Mouse (Mus musculus) stomach, embryonic 15.5 days (tissue): Measurements from ENCODE around the gene Mlh3. TPM values are rescaled to one million over a fixed set of nuclear protein-coding genes. Genes with fewer than 3 reads are reported as not detected.

Experiments
- ATAC-seq: fragments of 200-750 bp; cut with Nextera tagmentation; 2 replicates; pipeline ENCODE4 v1.8.0; 2017; ENCODE audit warnings: low read depth, moderate number of reproducible peaks, moderate TSS enrichment; ENCODE audit not compliant: insufficient read depth, low FRiP score
- H3K27ac ChIP-seq: fragments of 300-500 bp; sonication (generic); 2 replicates; pipeline ENCODE4 v1.5.1; 2015; ENCODE audit warnings: mild to moderate bottlenecking, inconsistent platforms
- H3K27me3 ChIP-seq: fragments of 300-500 bp; sonication (generic); replicated peaks from 2 replicates; pipeline ENCODE4 v1.6.1; 2015; ENCODE audit warnings: inconsistent platforms
- H3K36me3 ChIP-seq: fragments of 300-500 bp; sonication (generic); 2 replicates; pipeline ENCODE4 v1.6.1; 2015; ENCODE audit warnings: inconsistent platforms
- H3K4me1 ChIP-seq: fragments of 300-500 bp; sonication (generic); 2 replicates; pipeline ENCODE4 v1.6.1; 2015; ENCODE audit warnings: inconsistent platforms
- H3K4me2 ChIP-seq: fragments of 300-500 bp; sonication (generic); 2 replicates; pipeline ENCODE4 v1.6.1; 2015; ENCODE audit warnings: mild to moderate bottlenecking, inconsistent platforms
- H3K4me3 ChIP-seq: fragments of 300-500 bp; sonication (generic); replicated peaks from 2 replicates; pipeline ENCODE4 v1.5.1; 2015; ENCODE audit warnings: inconsistent platforms
- H3K9ac ChIP-seq: fragments of 300-500 bp; sonication (generic); 2 replicates; pipeline ENCODE4 v1.6.1; 2015; ENCODE audit warnings: inconsistent platforms
- H3K9me3 ChIP-seq: fragments of 300-500 bp; sonication (generic); 2 replicates; pipeline ENCODE4 v1.6.1; 2016; ENCODE audit warnings: inconsistent platforms
- WGBS: fragments of 180-500 bp; shearing (Covaris S2); methylation state at CpG from one replicate; pipeline ENCODE4 v1.1.7; 2015; 5-methylcytosine and 5-hydroxymethylcytosine counted together
- polyA plus RNA-seq: library from polyadenylated mRNA; unstranded; fragments of >200 nt; fragmentation: Nextera tagmentation; extraction: Ambion mirVana; gene quantifications from 2 replicates; pipeline ENCODE4 v1.2.1, GENCODE M21; 2015

The Mlh3 gene
- polyA plus RNA-seq, 1 experiment from 2014 or later: 6.8 TPM

DNA sequence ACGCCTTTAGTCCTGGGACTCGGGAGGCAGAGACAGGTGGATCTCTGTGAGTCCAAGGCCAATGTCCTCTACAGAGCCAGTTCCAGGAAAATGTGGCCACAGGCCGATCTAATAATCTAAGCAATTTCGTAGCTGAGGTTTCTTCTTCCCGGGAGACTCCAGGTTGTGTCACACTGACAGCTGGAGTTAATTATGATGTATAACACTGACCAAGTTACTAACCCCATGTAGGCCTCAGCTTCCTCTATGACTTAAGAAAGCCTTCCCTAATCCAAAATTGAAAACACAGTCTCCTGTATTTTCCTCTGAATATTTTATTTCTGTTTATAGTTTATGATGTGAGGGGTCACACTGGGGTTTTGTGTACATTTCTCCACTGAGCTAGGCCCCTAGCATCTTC lies 55.4 kb downstream of the Mlh3 start:
- Histone ChIP-seq H3K4me3 (no peak overlapping the region), H3K36me3 (no peaks in the 10 kb centered on the region), H3K27ac (no peak overlapping the region), H3K9ac (no peak overlapping the region), H3K4me2 (no peak overlapping the region), H3K27me3 (no peaks in the 10 kb centered on the region), H3K4me1 (0 out of 2 replicates have a peak, but pooled peaks cover 2% of the 10 kb centered on the region), H3K9me3 (no peaks in the 10 kb centered on the region)
- ATAC-seq: no peak
- WGBS: 66% methylated on average over 5 of the region's 5 CpGs

DNA sequence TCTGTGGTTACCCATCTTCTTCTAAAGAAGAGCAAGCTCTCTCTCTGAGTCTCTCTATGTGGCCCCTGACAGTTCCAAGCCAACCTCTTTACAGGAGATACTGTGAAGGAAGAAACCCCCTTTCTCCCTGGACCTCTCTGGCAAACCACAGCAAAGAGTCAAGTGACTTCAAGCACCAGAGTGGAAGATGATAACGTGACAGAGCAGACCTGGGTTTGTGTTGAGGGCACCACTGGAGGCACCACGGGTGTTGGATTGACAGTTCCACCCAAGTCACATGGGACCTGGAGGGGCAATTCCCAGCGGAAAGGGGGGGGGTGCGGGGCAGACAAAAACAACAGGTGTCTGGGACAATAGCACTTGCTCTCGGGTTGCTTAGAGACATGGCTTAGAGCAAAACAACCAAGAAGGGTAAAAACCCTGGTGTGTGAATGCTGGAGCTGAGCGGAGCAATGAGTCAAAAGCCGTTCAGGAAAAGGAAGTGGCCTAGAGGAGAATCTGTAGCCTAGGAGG lies 61.7 kb downstream of the Mlh3 start:
- Histone ChIP-seq H3K9ac (no peak overlapping the region), H3K27me3 (no peaks in the 10 kb centered on the region), H3K27ac (no peak overlapping the region), H3K4me1 (no peaks in the 10 kb centered on the region), H3K36me3 (no peaks in the 10 kb centered on the region), H3K4me3 (no peak overlapping the region), H3K4me2 (no peak overlapping the region), H3K9me3 (no peaks in the 10 kb centered on the region)
- ATAC-seq: no peak
- 46% methylated on average over 7 of the region's 7 CpGs for WGBS

DNA sequence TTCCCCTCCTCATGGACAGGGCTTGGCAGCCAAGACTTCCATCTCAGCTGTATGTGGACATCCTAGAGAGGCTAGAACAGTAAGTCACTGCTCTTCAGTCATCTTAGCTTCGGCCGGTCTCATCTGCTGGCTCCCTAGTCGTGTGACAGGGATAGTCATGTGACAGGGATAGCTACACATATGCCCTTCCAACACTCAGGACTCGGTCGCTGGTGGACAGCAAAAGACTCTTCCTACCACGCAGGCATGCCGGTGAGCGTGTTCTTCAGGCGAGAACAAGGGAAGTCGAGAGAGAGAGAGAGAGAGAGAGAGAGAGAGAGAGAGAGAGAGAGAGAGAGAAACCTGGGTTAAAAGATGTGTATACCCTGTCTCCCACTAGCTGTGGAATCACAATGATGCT lies 65.0 kb downstream of the Mlh3 start:
- no peak for ATAC-seq
- peaks cover 11% of the 10 kb centered on the region for H3K4me1 ChIP-seq
- no peaks in the 10 kb centered on the region for H3K27me3 ChIP-seq
- no peaks in the 10 kb centered on the region for H3K36me3 ChIP-seq
- no peak overlapping the region for H3K27ac ChIP-seq
- no peak overlapping the region for H3K4me3 ChIP-seq
- H3K9me3 ChIP-seq: no peaks in the 10 kb centered on the region
- 78% methylated on average over 10 of the region's 10 CpGs for WGBS
- no peak overlapping the region for H3K9ac ChIP-seq
- no peak overlapping the region for H3K4me2 ChIP-seq

DNA sequence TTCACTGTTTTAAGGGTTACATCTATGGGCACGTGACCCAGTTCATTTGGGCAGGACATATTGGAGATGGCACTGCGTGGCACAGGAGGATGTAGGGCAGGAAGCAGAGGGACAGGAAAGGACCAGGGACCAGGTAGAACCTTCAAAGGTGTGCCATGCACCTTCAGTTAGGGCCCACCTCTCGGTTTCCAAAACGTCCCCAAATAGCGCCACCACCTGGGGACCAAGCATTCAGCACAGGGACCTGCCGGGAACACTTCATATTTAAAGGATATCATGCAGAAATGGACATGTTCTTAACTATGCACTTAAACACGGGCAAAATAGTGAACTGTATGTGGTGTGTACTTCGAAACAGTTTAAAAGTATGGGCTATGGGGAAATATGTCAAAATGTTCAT lies 66.3 kb downstream of the Mlh3 start:
- no peaks in the 10 kb centered on the region for H3K27me3 ChIP-seq
- no peaks in the 10 kb centered on the region for H3K36me3 ChIP-seq
- no peak overlapping the region for H3K27ac ChIP-seq
- H3K4me1 ChIP-seq: peaks cover 11% of the 10 kb centered on the region
- H3K4me2 ChIP-seq: no peak overlapping the region
- WGBS: 52% methylated on average over 8 of the region's 8 CpGs
- H3K9me3 ChIP-seq: no peaks in the 10 kb centered on the region
- H3K4me3 ChIP-seq: no peak overlapping the region
- no peak for ATAC-seq
- H3K9ac ChIP-seq: no peak overlapping the region

DNA sequence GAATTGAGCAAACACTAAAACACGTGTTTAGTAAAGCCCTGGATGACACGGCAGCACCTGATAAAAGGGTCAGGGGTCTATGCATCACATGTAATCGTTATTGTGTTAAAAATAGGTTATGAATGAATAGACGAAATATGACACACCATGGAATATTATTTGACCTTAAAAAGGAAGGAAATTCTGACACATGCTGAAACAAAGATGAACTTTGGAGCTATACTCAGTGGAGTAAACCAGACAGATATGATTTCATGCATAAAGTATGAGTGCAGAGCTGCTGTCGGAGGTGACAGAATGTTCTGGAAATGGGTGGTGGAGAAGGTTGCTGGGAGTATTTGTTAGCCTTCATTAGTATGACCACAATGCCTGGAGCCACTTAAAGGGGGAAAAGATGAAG lies 66.7 kb downstream of the Mlh3 start:
- Histone ChIP-seq H3K27ac (no peak overlapping the region), H3K36me3 (no peaks in the 10 kb centered on the region), H3K4me1 (peaks cover 11% of the 10 kb centered on the region), H3K9ac (no peak overlapping the region), H3K9me3 (no peaks in the 10 kb centered on the region), H3K27me3 (no peaks in the 10 kb centered on the region), H3K4me2 (no peak overlapping the region), H3K4me3 (no peak overlapping the region)
- no peak for ATAC-seq
- 64% methylated on average over 5 of the region's 5 CpGs for WGBS

DNA sequence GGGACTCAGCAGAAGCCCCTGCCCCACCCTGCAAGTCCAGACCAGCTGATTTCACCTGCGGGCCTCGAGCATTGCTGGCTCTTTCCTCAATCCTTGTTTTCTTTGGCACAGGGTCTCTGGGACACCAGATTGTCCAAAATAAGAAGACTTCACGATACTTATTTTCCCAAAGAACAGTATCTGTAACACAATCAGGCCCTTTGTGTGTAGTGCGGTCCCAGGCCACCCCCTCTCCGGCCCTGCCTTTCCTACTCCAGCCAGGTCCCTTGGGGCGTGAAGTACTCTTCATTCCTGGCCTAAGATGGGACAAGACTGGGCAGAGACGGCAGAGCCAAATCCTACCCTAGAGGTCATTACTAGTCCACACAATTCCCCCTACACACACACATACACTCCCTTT lies 68.2 kb downstream of the Mlh3 start:
- Histone ChIP-seq H3K27ac (no peak overlapping the region), H3K27me3 (no peaks in the 10 kb centered on the region), H3K9ac (no peak overlapping the region), H3K4me3 (no peak overlapping the region), H3K36me3 (no peaks in the 10 kb centered on the region), H3K4me2 (no peak overlapping the region), H3K4me1 (peaks cover 20% of the 10 kb centered on the region), H3K9me3 (no peaks in the 10 kb centered on the region)
- 88% methylated on average over 7 of the region's 7 CpGs for WGBS
- ATAC-seq: no peak

DNA sequence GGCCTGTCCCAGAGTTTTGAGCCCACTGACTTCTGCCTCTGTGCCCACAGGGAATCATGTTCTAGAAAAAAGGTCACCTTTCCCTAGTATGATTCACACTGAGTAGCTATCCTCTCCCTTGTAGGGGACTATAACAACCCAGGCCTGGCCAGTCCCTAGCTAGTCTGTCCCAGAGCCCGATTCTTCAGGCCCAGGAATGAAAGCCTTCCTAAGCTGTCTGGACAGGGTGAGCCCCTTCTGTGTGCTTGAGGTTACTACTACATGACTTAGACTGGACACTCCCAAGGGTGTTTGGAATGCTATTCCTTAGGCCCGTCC lies 68.6 kb downstream of the Mlh3 start:
- WGBS: 72% methylated on average over 2 of the region's 2 CpGs
- Histone ChIP-seq H3K36me3 (no peaks in the 10 kb centered on the region), H3K27ac (no peak overlapping the region), H3K9ac (no peak overlapping the region), H3K4me1 (peaks cover 24% of the 10 kb centered on the region), H3K4me3 (no peak overlapping the region), H3K27me3 (no peaks in the 10 kb centered on the region), H3K4me2 (no peak overlapping the region), H3K9me3 (no peaks in the 10 kb centered on the region)
- no peak for ATAC-seq

- ATAC-seq: no peak
- H3K4me1 ChIP-seq: peaks cover 26% of the 10 kb centered on the region
- no peaks in the 10 kb centered on the region for H3K27me3 ChIP-seq
- WGBS: 30% methylated on average over 24 of the region's 24 CpGs
- no peaks in the 10 kb centered on the region for H3K9me3 ChIP-seq
- H3K9ac ChIP-seq: no peak overlapping the region
- H3K36me3 ChIP-seq: no peaks in the 10 kb centered on the region
- H3K4me3 ChIP-seq: no peak overlapping the region
- H3K27ac ChIP-seq: peak overlapping the region; percentile 11; the same call in 1 of the 2 replicates
- H3K4me2 ChIP-seq: no peak overlapping the region
Measured at GRCm38 (mm10) chr12:85200929-85201829, 69.2 kb downstream of the Mlh3 start.

GRCm38 (mm10) chr12:85199954-85200353 lies 70.4 kb downstream of the Mlh3 start:
- Histone ChIP-seq H3K27ac (no peak overlapping the region), H3K4me2 (no peak overlapping the region), H3K36me3 (no peaks in the 10 kb centered on the region), H3K4me3 (no peak overlapping the region), H3K9ac (no peak overlapping the region), H3K4me1 (peaks cover 32% of the 10 kb centered on the region), H3K27me3 (no peaks in the 10 kb centered on the region), H3K9me3 (no peaks in the 10 kb centered on the region)
- ATAC-seq: no peak
- WGBS: 82% methylated on average over 1 of the region's 1 CpGs

DNA sequence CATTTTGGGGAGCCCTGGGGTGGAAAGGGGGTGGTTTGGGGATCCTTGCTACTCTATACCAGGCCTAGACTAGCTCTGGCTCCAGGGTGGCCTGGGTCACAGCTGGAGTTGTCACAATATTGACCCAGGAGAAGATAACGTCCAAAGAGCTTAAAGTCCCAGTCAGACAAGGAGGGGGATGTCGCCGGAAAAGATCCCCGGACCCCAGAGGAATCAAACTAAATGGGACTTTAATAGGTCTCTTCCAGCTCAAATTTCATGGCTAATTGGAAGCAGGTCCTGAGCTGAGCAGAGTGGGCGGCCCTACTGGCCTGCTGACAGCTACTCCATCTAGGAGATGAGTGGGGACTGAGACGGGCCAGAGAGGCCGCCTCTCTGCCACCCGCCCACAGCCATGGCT lies 72.5 kb downstream of the Mlh3 start:
- 33% methylated on average over 8 of the region's 8 CpGs for WGBS
- Histone ChIP-seq H3K9ac (no peak overlapping the region), H3K4me1 (peaks cover 46% of the 10 kb centered on the region), H3K27ac (no peak overlapping the region; the same call in 1 of the 2 replicates), H3K4me2 (no peak overlapping the region), H3K36me3 (no peaks in the 10 kb centered on the region), H3K27me3 (no peaks in the 10 kb centered on the region), H3K9me3 (no peaks in the 10 kb centered on the region), H3K4me3 (no peak overlapping the region)
- ATAC-seq: no peak

GRCm38 (mm10) chr12:85197371-85197770 lies 73.0 kb downstream of the Mlh3 start:
- Histone ChIP-seq H3K27ac (no peak overlapping the region), H3K4me3 (no peak overlapping the region), H3K9me3 (no peaks in the 10 kb centered on the region), H3K4me1 (peaks cover 51% of the 10 kb centered on the region), H3K27me3 (no peaks in the 10 kb centered on the region), H3K9ac (no peak overlapping the region), H3K36me3 (no peaks in the 10 kb centered on the region), H3K4me2 (no peak overlapping the region)
- ATAC-seq: no peak
- 63% methylated on average over 7 of the region's 7 CpGs for WGBS

DNA sequence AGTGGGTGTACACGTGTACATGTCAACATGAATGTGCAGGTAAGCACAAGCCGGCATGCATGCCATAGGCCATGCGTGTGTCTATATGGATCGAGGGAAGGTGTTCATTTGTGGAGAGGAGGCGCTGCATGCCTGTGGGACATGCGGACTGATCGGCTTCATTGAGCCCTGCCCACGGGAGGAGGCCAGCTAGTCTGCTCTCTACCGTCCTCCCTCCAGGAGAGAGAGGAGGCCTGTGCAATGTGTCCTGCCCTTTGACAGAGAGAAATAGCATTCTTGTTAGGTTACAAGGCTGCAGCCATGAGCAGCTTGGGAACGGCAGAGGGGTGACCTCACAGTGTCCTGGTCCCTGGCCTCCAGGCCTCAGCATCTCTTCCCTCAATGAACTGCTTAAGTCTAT lies 74.2 kb downstream of the Mlh3 start:
- Histone ChIP-seq H3K9me3 (no peaks in the 10 kb centered on the region), H3K4me1 (peaks cover 48% of the 10 kb centered on the region), H3K4me2 (no peak overlapping the region), H3K4me3 (no peak overlapping the region), H3K36me3 (no peaks in the 10 kb centered on the region), H3K27me3 (no peaks in the 10 kb centered on the region), H3K27ac (no peak overlapping the region), H3K9ac (no peak overlapping the region)
- 80% methylated on average over 10 of the region's 10 CpGs for WGBS
- ATAC-seq: no peak
